Mouse (Mus musculus): Measurements from ENCODE around the gene Pld3.

DNA sequence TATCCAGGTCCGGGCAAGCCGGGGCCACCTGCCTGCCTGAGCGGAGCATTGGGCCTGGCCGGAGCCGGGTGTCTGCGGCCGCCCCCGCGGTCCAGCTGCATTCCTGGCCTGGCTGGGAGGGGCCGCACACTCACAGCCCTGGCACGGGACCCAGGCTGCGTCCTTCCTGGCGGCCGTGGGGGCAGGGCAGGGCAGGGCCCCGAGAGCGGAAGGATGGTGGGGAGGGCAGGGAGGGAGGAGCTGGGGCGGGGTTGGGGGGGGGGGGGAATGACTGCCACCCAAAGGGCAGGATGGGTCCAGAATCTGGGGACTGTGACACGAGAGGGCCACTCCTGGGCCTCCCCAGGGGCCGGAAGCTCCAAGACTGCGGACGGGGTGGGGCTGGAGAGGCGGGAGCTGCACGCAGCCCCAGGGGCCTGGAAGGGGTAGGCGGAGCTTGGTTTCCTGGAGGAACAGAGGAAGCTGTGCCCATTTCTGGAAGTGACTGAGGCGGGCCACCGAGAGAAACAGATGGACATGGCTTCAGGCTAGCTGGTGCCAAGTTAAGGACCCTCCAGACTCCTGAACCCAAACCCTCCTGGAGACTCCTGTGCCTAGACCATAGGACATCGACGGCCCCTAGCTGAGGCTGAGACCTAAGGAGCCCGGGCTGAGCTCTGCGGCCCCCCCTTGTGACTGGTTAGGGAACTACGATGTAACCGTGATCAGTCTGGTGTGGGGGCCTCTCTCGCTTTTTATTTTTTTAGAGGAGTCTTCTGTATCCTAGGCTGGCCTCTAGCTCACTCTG, 62.3 kb downstream of the Pld3 start:
- TF ChIP-seq CTCF (IDR thresholded peaks at IDR 0.05; ENCODE audit: extremely low read depth, insufficient read depth, insufficient read length, insufficient replicate concordance): peak; percentile 67; the same call in 1 of the 2 replicates
- TF ChIP-seq POLR2A (IDR thresholded peaks at IDR 0.05; ENCODE audit: low read depth, low read length): no peak; the same call in 1 of the 2 replicates

Measured in spleen, adult 2 months (tissue).